11 mouse cellular contexts compared by ENCODE assay signal in the genomic region with DNA sequence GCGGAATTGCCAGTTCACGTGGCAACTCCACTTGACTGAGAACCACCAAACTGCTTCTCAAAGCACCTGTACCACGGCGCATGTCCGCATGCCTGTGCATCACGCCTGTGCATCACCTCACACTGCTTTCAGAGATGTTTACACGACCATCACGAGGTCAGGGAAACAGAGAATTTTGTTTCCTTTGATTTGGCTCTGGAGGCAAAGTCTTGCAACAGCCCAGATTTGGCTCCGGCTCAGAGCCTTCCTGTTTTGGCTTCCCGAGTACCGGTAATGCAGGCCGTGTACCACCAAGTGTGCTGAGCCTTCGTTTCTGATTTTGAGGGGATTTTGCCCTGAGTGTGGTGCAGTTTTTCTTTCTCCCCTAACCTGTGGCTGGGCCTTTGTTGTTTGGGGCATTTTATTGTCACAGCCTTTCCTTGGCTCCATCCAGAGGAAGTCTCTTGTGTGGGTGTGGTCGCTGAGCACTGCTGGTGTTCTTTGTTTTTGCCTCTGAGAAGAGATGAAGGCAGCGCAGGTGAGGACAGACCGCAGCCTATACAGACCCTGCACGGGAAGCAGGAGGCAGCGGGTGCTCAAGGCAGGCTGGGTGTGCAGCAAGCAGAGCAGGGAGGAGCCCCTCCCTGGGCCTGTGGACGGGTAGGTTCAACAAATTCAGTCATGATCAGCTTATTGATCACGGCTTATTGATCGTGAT.
DNase-seq lines count a peak whose midpoint lies in the region; ATAC-seq and TF ChIP-seq lines count a peak whose summit lies in the region.
"Had no signal": no experiment of that assay in that cellular context is flagged by ENCODE, and none has a peak within 500 bp of the region (broad histone marks: within the 10 kb centered on the region; RNA-seq: fewer than 3 reads in every experiment).

No protein-coding gene starts in this region.

- H3K27me3 ChIP-seq in hindbrain, embryonic 10.5 days (ENCODE audit: insufficient read depth, poor library complexity, severe bottlenecking) = peaks cover 3% of the 10 kb centered on the region; the same call in 1 of the 2 replicates
- no peaks in the 10 kb centered on the region for H3K27me3 ChIP-seq in hindbrain, embryonic 16.5 days (replicated peaks; ENCODE audit: control insufficient read depth, insufficient read depth, low read length)
- no peaks in the 10 kb centered on the region for H3K27me3 ChIP-seq in E14TG2a.4 (ENCODE audit: insufficient read depth, low read length)
- H3K27me3 ChIP-seq: megakaryocyte, embryonic 14.5 days had no signal

- no peak for TF ChIP-seq CTCF in E14TG2a.4 (conservative IDR thresholded peaks at IDR 0.05; ENCODE audit: low read length)

- 53% methylated on average over 21 of the region's 21 CpGs for WGBS in hindbrain, embryonic 10.5 days
- 51% methylated on average over 21 of the region's 21 CpGs for WGBS in hindbrain, embryonic 16.5 days

- no peak overlapping the region for H3K4me3 ChIP-seq in hindbrain, embryonic 10.5 days
- H3K4me3 ChIP-seq in hindbrain, embryonic 16.5 days (ENCODE audit: low read length) = no peak overlapping the region
- H3K4me3 ChIP-seq in E14TG2a.4 (replicated peaks; ENCODE audit: low read length) = peak overlapping the region; percentile 53
- H3K4me3 ChIP-seq in brown adipose tissue, adult 24 weeks (ENCODE audit: insufficient read depth, low read depth, low read length) = no peak overlapping the region
- H3K4me3 ChIP-seq: heart, embryonic 13.5 days; megakaryocyte, embryonic 14.5 days had no signal

- DNase-seq in hindbrain, embryonic 10.5 days (ENCODE audit: low spot score) = no peak
- DNase-seq in lung, postnatal 10 days = peak; percentile 66
- DNase-seq in layer of hippocampus, postnatal 36 days = no peak
- no peak for DNase-seq in spleen, postnatal 36 days (ENCODE audit: low spot score in 2 of 2)
- DNase-seq: cerebellum, adult 8-10 months had no signal

- no peak overlapping the region for H3K4me2 ChIP-seq in hindbrain, embryonic 16.5 days (ENCODE audit: low read length)
- H3K4me2 ChIP-seq: heart, embryonic 13.5 days had no signal

- no peak overlapping the region for H3K9ac ChIP-seq in hindbrain, embryonic 16.5 days (ENCODE audit: low read depth, low read length)
- H3K9ac ChIP-seq: heart, embryonic 13.5 days had no signal

- no peaks in the 10 kb centered on the region for H3K9me3 ChIP-seq in hindbrain, embryonic 10.5 days
- no peaks in the 10 kb centered on the region for H3K9me3 ChIP-seq in hindbrain, embryonic 16.5 days (ENCODE audit: control insufficient read depth, low read length)
- H3K9me3 ChIP-seq in E14TG2a.4 (ENCODE audit: low read length) = no peaks in the 10 kb centered on the region
- H3K9me3 ChIP-seq: heart, embryonic 13.5 days; megakaryocyte, embryonic 14.5 days had no signal

- peaks cover 53% of the 10 kb centered on the region for H3K4me1 ChIP-seq in hindbrain, embryonic 10.5 days (replicated peaks)
- peaks cover 6% of the 10 kb centered on the region for H3K4me1 ChIP-seq in hindbrain, embryonic 16.5 days (ENCODE audit: control insufficient read depth, insufficient read depth, low read depth, low read length)
- peaks cover 89% of the 10 kb centered on the region for H3K4me1 ChIP-seq in E14TG2a.4 (replicated peaks; ENCODE audit: low read depth, low read length)
- H3K4me1 ChIP-seq in brown adipose tissue, adult 24 weeks (ENCODE audit: control insufficient read depth, insufficient read depth, insufficient read length, low read length) = peaks cover 9% of the 10 kb centered on the region
- H3K4me1 ChIP-seq: heart, embryonic 13.5 days had no signal

- H3K36me3 ChIP-seq in hindbrain, embryonic 10.5 days = no peaks in the 10 kb centered on the region
- no peaks in the 10 kb centered on the region for H3K36me3 ChIP-seq in hindbrain, embryonic 16.5 days (ENCODE audit: control insufficient read depth, insufficient read depth, low read length)
- H3K36me3 ChIP-seq in E14TG2a.4 (ENCODE audit: insufficient read depth, low read length) = no peaks in the 10 kb centered on the region; the same call in 1 of the 2 replicates
- H3K36me3 ChIP-seq: heart, embryonic 13.5 days had no signal

- no peak for ATAC-seq in hindbrain, embryonic 16.5 days
- no peak for ATAC-seq in cerebellum, adult (ENCODE audit: insufficient number of reproducible peaks, low FRiP score, low TSS enrichment)

- H3K27ac ChIP-seq in hindbrain, embryonic 10.5 days = peak overlapping the region; percentile 53
- H3K27ac ChIP-seq in hindbrain, embryonic 16.5 days (ENCODE audit: low read depth, low read length) = no peak overlapping the region
- H3K27ac ChIP-seq in brown adipose tissue, adult 24 weeks (replicated peaks; ENCODE audit: low read depth, low read length) = 0 out of 2 replicates have a peak overlapping the region, but pooled peaks have one; percentile 7
- H3K27ac ChIP-seq: heart, embryonic 13.5 days had no signal
